ENCODE assay signal across 8 mouse cellular contexts in the genomic region with DNA sequence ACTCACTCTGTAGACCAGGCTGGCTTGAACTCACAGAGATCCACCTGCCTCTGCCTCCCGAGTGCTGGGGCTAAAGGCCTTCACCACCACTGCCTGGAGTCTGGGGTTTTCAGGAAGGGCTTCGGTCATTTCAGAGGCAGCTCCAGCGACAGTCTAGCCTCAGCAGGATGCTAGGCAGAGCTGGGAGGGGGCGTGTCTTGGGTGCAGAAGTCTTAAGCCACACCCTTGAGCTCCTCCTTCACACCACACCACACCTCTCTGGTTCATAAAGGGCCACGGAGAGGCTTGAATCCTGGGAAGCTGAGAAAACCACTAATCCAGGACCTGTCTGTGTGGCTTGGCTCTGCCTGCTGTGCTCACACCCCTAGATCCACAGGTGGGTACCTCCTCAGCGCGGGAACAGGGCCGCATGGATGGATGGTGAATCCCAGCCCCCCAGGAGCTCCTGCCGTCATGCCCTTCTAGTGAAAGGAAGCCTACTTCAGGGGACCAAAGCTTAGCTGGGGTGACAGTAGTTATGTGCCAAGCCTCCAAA. TPM values are rescaled to one million over a fixed set of nuclear protein-coding genes. Genes with fewer than 3 reads are reported as not detected.
A peak's percentile ranks its signal among the peaks of the same experiment; 100 is the strongest.
DNase-seq lines count a peak whose midpoint lies in the region; ATAC-seq and TF ChIP-seq lines count a peak whose summit lies in the region.

Por (plus strand) TSS at position 293 of the 535 bp plus-strand sequence.

- TF ChIP-seq RAD21 in MEL (IDR thresholded peaks at IDR 0.05; ENCODE audit: low read depth, low read length): no peak

- no peaks in the 10 kb centered on the region for H3K9me3 ChIP-seq in MEL (replicated peaks; ENCODE audit: insufficient read depth, low read length)

- peak; percentile 55 for DNase-seq in A20 (ENCODE audit: low read depth, low spot score)
- DNase-seq in MEL (ENCODE audit: low read depth, low spot score): peak; percentile 79
- DNase-seq in heart, postnatal 10 days: no peak
- DNase-seq in left cerebral cortex, postnatal 14 days (ENCODE audit: low spot score in 2 of 2): no peak
- no peak for DNase-seq in frontal cortex, postnatal 25 days (ENCODE audit: low spot score in 2 of 2)
- no peak for DNase-seq in ovary, postnatal 14 days (ENCODE audit: low spot score)

- intact Hi-C loops in heart, postnatal 10 days (cut with DNase I): no loop called here
- intact Hi-C loops in left cerebral cortex, postnatal 14 days (cut with DNase I): no loop called here

- TF ChIP-seq POLR2A in MEL (IDR thresholded peaks at IDR 0.05; ENCODE audit: control insufficient read depth in 1 of 2, insufficient read depth in 1 of 2, low read depth in 1 of 2, low read length in 2 of 2, poor library complexity in 1 of 2): no peak
- TF ChIP-seq POLR2A in embryonic fibroblast, embryonic 13.5 days (IDR thresholded peaks at IDR 0.05; ENCODE audit: low read depth, low read length): peak; percentile 66; the same call in 1 of the 2 replicates

- peak within 1 kb of the TSS; percentile 13 to 31; a peak in 1 of 4 replicates for H3K4me3 ChIP-seq in MEL (ENCODE audit: control insufficient read depth in 1 of 2, insufficient read depth in 1 of 2, low read depth in 2 of 2, low read length in 2 of 2)
- H3K4me3 ChIP-seq in embryonic fibroblast, embryonic 13.5 days (ENCODE audit: insufficient read depth, low read length): peak within 1 kb of the TSS; percentile 22

- no peak within 1 kb of the TSS for H3K27ac ChIP-seq in MEL (ENCODE audit: control insufficient read depth, low read depth, low read length)
- H3K27ac ChIP-seq in embryonic fibroblast, embryonic 13.5 days (ENCODE audit: insufficient read depth, low read length): peak within 1 kb of the TSS; percentile 2; the same call in 1 of the 2 replicates

- no peak within 1 kb of the TSS for H3K9ac ChIP-seq in MEL (ENCODE audit: control insufficient read depth, low read depth, low read length, poor library complexity, severe bottlenecking)

- TF ChIP-seq CTCF in MEL (IDR thresholded peaks at IDR 0.05 in 2 of 3, conservative IDR thresholded peaks at IDR 0.05 in 1 of 3; ENCODE audit: control insufficient read depth in 1 of 3, insufficient read depth in 1 of 3, low read depth in 2 of 3, low read length in 3 of 3, poor library complexity in 1 of 3, severe bottlenecking in 1 of 3): no peak
- no peak for TF ChIP-seq CTCF in embryonic fibroblast, embryonic 13.5 days (IDR thresholded peaks at IDR 0.05; ENCODE audit: borderline replicate concordance, insufficient read depth, low read length)

- no peaks in the 10 kb centered on the region for H3K4me1 ChIP-seq in MEL (ENCODE audit: control insufficient read depth in 1 of 2, insufficient read depth in 2 of 2, low read length in 2 of 2)
- H3K4me1 ChIP-seq in embryonic fibroblast, embryonic 13.5 days (ENCODE audit: control insufficient read depth, insufficient read depth, low read length): peaks cover 13% of the 10 kb centered on the region

- ATAC-seq in megakaryocyte-erythroid progenitor cell, adult 5-6 weeks (replicated peaks; ENCODE audit: low FRiP score, low TSS enrichment, poor library complexity, severe bottlenecking): peak; percentile 98

- peaks cover 0 to 6% of the 10 kb centered on the region in 2 experiments; a peak in 1 of 4 replicates for H3K27me3 ChIP-seq in MEL (ENCODE audit: control insufficient read depth in 1 of 2, insufficient read depth in 2 of 2, low read length in 2 of 2)

- no peak for TF ChIP-seq EP300 in MEL (IDR thresholded peaks at IDR 0.05; ENCODE audit: low read depth in 1 of 2, low read length in 2 of 2)

- no peaks in the 10 kb centered on the region for H3K79me2 ChIP-seq in MEL (ENCODE audit: control insufficient read depth, insufficient read depth, low read length, poor library complexity)

- H3K36me3 ChIP-seq in MEL (ENCODE audit: control insufficient read depth in 1 of 2, insufficient read depth in 2 of 2, low read length in 2 of 2): no peaks in the 10 kb centered on the region

TF ChIP-seq in MEL, 35 proteins besides CTCF, POLR2A, EP300 and RAD21:
- TF ChIP-seq GATA1 (IDR thresholded peaks at IDR 0.05; ENCODE audit: low read depth, low read length) (no peak), TBP (IDR thresholded peaks at IDR 0.05; ENCODE audit: low read depth, low read length) (no peak), MAX (IDR thresholded peaks at IDR 0.05; ENCODE audit: low read length) (no peak)

RNA-seq across cellular contexts. Expression of gene Por, which starts in this region (rescaled TPM):
- 40.3 and 40.4 TPM in 2 replicates for total RNA-seq in MEL (2012; rRNA removed)
- polyA plus RNA-seq in MEL (2012; ENCODE audit: insufficient read depth in 1 of 2, insufficient read length in 2 of 2, low read depth in 1 of 2, low replicate concordance in 2 of 2, missing spikeins in 1 of 2): 10 to 100 TPM in 1 of 2 experiments, not detected in 1; 64.4 TPM
- polyA plus RNA-seq in embryonic fibroblast, embryonic 13.5 days (2011; ENCODE audit: insufficient read length, low read depth, missing spikeins): 58.5 and 98.3 TPM in 2 replicates
- 10 to 100 TPM; 62.8 to 72.0 TPM for total RNA-seq in heart, postnatal 10 days (2021)
- total RNA-seq in left cerebral cortex, postnatal 14 days (2021): 10 to 100 TPM; 81.0 to 81.1 TPM
- 49.6 and 57.4 TPM in 2 replicates for total RNA-seq in megakaryocyte-erythroid progenitor cell, adult 5-6 weeks (2014; fragmentation: Nextera tagmentation)
- 58.7 and 73.2 TPM in 2 replicates for total RNA-seq in megakaryocyte-erythroid progenitor cell, adult 5-6 weeks (2017)

Comparison
In these comparisons a context has a peak if more than half of its experiments do, and no peak if none do; other contexts are left out.
1. DNase-seq: peak in A20 (single experiment) and MEL (single experiment); none in heart, postnatal 10 days (0 of 2), left cerebral cortex, postnatal 14 days (0 of 2), frontal cortex, postnatal 25 days (0 of 2) and ovary, postnatal 14 days (single experiment).